Mouse (Mus musculus): ENCODE measurements at regions not wholly inside any gene's neighbourhood (a gene's known extent, or its start where the extent isn't known, plus 50 kb on each side); places are given as distances from the start of the nearest gene placed in this dataset.

DNA sequence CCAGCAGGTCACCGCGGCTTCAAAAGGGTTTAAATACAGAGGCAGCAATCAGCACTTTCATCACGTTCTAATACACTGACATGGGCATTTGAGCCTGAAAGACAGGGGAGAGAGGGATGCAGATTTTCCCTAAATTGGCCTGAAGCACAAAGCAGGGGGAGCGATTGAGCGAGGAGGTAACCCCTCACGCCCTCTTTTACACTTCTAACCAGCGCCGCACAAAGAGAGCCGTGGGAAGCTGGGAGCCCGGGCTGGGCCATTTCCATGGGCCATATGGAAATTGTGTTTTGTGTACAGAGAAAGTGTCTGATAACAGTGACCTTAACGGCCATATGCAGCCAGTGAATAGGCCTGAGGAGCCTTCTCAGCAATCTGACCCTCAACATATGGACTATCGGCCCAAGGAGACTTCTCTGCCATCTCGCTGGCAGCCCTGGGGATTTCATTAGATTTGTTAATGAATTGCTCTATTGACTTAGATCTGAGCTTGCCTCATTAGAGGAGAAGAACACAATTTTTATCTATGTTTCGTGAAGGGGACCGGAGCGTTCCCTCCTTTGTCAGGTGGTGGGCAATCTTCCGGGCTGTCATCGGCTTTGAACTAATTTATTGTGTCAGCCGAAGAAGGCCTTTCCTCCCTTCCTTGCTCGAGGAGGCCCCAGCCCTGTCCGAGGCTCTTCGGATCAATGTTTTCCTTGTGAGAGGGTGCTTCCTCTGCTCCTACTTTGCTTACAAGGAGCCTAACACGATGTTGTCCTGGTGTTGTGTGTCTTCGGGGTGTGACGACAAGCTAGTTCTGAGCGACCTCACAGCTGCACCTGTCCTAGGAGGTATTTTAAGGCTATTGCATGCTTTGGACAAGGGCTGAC lies 195.4 kb upstream of the Irx3 start:
- no peak for DNase-seq

DNA sequence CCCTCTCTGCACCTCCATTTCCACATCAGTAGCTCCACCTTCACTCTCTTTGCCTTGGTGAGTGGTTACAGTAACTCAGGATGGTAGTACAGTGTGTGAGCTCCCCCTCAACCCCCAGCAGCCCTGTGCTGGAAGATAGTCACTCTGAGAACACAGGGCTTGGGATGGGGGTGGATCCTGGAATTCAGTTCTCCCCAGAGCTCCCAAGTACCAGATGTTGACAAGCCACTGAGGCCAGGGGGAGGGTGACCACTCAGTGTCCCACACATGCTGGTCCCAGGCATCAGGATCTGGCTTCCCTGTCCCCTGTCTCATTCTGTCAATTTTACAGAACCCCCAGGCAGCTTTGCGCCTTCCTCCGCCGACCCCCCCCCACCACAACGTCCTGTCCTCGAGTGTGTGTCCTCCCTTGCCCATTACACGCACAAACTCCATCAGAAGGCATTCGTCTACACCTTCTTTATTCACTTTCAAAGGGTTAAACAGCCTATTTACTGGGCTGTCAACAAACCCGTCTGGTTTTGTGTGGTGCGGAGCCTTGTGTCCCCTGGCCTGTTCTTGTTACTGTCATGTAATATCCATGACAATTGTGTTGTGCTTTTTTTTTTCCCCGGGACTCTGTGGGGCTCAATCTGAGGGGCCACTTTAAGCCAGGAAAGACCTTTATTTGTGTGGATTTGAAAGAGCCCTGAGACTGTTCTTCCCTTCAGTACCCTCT lies 194.6 kb upstream of the Irx3 start:
- no peak for DNase-seq

DNA sequence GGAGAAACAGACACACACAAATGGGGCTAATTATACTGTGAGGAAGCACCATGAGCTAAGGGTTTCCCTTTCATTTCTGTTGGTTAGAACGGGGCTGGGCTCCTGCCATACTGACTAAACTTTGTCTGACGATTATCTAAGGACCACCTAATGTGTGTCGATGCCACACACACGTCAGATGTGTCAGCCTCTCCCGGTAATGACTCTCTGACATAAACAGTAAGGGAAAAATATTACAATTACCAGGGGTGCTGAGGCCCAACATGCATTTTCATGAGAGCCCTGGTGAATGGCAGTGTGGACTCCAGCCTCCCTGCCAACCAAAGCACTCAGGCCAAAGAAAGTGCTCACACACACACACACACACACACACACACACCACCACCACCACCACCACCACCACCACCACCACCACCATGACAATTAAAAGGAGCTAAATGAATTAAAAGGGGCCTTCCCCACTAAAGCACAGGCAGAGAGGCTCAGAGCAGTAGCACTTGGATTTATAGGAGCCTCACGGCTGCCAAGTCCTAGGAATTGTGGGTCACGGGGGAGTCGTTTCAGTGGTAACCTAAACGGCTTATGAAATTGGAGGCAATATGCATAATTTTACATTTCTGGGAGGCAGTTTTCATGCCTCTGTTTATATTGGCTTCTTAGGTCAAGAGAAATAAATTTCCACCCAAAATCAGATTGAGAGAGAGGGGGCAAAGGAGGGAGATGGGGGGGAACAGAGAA lies 193.7 kb upstream of the Irx3 start:
- DNase-seq: no peak

DNA sequence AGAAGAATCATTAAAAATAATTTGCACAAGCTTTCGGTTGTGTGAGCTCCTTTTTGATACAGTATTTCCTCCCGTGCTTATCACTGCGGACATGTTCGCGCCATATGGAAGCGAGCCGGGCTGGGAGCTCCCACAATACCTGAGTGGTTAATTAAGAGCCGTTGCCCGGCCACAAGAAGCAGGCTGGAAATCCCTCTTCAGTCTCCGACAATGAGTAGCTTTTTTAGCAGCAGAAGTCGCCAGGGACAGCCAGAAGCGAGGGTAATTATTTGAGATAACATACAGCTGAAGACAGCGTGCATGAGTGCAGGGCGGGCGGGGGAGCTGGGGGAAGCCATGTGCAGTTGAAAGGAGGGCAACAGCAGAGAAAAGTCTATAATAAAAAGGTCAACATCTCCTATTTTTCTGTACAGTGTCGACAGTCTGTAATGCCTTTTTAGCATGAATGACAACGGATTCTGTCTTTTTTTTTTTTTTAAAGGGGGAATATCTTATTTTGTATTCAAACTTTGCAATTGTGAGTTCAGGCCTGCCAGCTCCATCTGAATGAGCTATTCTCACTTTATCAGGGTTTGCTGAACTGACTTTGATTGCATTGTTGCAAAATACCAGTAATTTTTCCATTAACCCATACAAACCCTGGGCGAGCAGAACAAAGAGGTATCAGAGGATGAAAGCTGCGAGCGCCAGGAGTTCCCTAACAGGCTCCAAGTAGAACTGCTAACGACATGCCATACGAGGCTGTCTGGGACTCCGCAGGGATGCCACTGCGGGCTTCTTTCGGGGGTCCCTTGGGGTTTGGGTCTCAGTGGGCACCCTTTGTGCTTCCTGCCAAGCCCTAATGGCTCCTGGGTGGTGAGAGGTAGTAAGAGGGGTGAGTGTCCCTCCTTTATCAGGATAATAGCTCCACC lies 189.9 kb upstream of the Irx3 start:
- DNase-seq: no peak

DNA sequence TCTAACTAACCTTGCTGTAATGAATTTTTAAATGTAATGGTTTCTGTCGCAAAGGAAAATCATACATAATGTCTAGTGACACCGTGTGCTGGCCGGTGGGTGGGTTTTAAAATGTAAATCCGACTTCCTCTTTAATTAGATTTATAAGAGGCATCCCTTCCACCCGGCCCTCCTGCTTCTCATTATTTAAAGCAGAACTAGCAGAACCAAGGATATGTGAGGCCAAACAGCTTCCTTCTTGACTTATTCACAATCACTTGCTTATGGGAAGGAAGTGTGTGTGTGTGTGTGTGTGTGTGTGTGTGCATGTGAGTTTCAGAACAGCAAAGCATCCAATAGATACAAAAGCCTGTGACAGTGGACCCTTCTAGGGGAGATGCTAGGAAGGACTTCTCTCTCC lies 189.1 kb upstream of the Irx3 start:
- DNase-seq: no peak

DNA sequence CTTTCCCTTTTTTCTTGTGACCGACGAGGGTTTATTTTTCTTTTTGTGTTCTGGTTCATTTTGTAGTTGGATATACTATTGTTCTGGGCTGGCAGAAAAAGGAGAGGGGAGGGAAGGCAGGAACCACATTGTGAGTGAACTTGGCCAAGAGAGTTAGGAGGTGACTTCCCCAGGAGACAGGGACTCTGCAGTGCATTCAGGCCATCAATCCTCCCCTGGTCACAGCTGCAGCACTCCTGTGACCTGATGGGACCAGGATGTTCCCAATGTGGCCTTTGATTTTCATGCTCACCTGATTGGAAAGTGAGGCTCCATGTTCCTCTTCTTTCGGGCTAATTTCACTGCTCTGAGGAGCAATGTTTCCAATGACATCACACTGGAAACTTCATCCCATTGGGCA lies 188.2 kb upstream of the Irx3 start:
- no peak for DNase-seq

DNA sequence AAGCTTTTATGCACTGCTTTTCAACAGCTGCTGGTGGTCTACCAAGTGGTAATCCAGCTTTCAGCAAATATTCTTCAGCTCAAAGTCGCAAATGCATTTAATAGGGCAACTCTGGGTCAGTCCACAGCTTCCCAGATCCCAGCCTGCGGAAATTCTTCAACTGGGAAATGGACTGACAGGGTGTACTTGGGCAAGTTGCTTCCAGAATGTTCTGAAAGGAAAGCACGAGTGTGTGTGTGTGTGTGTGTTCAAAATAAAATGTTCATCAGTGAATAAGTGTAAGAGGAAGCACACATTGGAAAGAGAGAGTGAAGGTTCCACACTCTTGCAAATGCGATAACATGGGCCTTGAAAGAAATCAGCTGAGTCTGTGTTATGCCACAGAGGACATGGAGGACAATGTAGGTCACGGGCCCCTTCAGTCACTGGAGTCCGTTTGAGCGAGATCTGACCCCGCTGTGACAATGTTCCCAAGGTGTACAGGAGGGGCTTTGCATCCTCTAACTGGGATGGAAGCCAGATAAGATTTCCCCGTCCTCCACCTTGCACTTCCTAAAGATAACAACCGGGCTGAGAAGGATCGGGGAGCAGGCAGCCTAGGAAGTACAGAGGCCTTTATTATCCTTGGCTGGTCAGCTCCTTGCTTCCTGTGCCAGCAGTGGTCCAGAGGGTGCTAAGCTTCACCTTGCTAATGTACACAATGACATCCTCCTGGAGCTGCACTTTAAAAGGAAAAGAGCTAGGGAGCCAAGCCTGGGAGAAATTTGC lies 187.2 kb upstream of the Irx3 start:
- no peak for DNase-seq

DNA sequence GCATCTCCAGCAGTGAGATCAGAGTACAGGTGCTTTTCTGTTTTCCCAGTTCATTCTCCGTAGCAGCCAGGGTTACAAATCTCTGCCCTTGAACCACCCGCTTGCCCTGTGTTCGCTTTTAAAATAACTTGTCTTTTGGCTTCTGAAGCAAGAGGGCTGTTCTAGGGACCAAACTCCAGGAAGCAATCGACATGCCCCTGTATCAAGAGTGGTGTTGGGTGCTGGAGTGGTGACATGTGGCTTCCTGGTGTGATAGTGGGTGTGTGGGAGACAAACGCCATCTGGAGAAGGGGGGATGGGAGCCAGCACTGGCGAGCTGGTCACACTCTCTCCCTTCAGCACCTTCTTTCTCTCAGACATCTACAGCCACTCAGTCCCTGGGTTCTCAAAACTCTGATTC lies 186.0 kb upstream of the Irx3 start:
- no peak for DNase-seq

DNA sequence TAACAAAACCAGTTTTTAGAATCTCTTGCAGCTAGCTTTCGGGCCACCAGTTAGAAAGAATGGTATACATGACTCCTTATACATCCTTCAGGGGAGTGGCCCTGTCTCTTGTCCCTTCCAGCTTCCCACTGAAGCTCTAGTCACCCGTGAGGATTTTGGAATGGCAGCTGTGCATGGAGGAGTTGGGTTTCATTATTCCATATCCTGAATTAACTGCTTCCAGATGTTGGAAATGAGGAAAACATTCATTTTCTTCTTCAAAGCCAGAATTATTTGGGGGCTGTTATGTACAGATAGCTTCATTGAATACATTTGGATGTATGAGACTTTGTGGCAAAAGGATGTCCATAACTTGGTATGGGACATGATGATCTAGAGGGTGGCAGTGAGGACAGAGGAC lies 181.3 kb upstream of the Irx3 start:
- DNase-seq: no peak

DNA sequence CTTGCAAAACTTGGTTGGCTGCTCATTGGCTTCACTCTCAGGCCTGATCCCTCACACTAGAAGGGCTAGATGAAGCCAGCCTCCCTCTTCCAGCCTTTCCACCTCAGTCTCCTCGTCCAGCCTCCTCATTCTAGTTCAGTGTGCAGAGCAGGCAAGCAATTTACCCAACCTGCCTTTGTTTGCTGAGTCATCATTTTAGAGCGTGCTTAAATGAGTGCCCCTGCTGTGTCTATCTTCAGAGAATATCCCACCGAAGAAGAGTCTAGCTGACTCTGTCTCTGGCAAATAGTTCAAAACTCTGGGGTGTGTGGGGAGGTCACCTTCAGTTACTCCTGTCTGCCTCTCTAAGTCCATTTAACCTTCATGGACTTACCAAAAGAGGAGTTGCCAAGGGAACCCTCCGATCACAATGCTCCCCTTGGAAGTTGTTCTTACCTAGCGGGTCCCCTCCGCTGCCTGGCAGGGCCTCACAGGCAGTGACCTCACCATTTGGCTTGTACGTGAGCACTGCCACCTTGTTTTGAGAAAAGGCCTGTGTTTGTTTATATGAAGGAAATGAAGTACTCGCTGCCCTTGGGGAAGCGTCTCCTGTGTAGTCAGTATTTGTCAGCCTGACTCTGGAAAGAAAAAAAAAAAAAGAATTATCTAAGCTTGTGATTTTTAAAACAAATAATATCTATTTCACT lies 175.2 kb upstream of the Irx3 start:
- DNase-seq: no peak

DNA sequence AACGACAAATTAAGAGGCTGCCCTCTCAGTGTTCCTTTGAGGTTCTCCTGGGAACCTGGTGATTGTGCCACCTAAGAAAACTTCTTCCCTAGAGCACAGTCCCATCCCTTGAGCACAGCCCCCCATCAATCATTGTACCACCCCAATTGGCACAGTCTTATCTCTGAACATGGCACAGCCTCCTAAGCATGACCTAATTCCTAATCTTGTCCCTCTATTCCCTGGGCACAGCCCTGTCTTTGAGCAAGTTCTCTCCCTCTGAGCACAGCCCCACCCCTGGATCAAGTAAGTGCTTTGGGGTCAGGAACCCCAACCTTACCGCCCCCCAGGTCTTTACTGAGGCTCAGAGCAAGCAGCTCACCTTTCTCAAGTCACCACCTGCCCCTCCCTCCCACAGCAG lies 173.6 kb upstream of the Irx3 start:
- DNase-seq: no peak

DNA sequence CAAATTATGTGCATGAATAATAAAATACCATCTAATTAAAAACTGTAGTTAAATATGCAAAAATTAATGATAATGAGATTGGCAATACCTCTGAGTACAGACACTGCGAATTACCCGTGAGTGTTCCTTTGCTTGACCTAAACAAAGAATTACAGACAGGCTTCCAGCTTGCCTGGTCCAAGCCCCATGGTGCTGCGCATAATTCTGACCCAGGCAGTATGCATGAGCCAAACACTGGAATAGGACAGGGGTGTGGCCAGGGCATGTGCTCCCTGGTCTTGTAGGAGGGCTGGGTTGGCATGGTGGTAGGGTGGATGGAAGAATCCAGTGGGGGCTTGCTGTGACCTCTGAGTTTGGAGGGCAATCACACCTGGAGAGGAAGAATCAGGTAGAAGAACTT lies 172.8 kb upstream of the Irx3 start:
- DNase-seq: no peak

DNA sequence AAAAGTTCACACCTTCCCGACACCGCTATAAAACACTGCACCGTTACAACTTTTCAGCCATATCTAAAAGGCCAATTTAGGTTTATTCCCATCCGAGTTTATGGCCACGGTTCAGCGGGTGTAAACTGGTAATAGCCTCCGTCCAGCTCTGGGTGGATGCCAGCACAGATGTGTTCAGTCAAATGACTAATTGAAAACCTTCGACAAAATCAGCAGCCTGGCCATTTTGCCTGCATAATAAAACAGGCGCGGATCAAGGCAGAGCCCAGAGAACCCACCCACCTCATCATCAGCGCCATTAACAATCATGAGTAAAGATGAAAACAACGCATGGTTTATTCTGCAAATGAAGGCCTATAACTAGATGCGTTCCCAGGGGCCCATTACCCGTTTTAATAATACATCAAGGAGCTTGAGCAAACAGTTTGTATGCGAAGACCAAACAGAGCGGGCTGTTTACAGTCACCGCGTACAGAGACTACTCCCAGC lies 172.1 kb upstream of the Irx3 start:
- peak; percentile 18 for DNase-seq

DNA sequence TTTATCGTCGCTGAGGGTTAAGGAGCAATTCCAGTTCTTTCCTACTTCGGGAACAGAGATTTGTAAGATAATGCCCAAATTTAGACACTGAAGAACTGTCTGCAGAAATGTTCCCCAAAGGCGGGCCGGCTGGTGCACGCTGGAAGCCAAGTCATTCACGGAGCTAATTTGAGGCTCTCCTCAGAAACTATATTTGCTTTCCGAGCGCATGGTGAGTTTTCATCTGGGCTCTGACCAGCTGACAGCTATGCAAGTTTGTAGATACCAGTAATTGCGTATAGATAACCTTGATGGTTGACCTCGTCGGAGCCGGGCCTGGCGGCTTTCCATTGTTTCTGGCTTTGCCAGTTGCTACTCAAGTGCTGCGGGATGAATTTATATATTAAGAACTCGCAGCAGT lies 165.5 kb upstream of the Irx3 start:
- DNase-seq: no peak

DNA sequence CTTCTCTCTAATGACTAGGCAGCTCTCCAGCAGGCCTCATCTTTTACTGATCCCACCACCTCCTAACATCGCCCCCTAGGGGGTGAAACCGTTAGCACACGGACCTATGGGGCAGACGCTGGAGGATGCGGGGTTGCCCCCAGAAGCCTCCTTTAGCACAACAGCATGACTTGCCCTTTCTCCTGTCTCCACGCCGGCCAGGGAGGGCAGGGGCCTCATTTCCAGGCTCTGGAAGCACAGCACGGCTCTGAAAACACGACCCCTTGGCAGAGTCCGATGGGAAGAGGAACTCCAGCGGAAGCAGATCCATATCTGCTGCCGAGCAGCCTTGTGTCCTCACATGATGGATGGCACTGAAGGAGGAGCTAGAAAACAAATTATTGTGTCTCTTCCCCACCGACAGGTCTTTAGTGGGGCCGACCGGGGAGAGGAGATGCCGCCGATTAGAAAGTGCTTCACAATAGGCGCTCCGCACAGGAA lies 165.1 kb upstream of the Irx3 start:
- peak; percentile 16 for DNase-seq

DNA sequence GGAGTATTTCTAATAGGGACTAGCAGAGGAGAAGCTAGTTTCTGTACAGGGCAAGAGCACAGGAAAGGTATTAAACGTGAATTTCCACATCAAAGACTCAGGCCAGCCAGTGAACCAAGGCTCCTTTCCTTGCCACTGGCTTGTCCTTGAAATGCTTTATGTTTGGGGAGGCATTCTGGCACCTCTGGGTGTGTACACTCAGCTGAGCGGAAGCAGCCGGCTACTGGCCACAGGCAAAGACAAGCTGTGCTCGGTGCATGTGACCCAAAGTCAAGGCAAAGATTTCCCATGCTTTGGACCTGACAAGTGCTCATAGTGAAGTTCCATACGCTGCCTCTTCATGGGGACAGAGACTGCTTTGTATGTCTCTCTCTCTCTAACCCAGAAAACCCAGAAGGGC lies 159.8 kb upstream of the Irx3 start:
- DNase-seq: no peak

DNA sequence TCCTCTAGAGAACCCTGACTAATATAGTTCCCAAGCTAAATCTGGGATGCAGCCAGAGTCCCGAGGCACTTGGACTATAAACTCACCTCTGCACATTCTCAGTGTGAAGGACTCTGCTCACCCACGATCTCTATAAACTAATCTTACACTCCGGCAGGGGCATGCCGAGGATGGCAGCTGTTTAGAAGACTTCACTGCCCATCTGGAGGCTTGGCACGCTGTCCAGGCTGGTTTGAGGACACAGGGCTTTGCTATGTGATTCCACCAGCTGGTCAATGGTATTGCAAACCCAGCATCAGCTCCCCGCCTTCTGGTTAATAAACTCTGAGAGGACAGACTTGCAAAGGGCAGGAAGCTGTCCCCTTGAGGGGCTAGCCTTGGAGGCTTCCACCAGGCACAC lies 153.3 kb upstream of the Irx3 start:
- DNase-seq: no peak

DNA sequence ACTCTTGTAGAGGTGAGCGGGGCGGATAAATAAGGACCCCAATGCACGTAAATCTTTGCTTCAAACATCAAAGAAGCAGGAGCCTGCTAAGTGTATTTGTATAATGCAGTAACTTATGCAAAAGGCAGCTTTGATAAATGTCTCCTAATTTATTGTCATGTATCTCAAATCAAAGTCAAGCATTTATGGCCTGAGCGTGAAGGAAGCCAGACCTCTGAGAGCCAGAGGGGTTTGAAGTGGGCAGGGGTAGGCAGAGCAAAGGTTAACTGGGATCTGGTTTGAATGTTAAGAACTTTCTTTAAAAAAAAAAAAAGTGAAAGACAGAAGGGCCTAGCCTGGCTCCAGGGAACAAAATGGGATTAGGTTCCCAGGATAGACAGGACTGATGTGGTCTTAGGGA lies 151.1 kb upstream of the Irx3 start:
- DNase-seq: no peak

DNA sequence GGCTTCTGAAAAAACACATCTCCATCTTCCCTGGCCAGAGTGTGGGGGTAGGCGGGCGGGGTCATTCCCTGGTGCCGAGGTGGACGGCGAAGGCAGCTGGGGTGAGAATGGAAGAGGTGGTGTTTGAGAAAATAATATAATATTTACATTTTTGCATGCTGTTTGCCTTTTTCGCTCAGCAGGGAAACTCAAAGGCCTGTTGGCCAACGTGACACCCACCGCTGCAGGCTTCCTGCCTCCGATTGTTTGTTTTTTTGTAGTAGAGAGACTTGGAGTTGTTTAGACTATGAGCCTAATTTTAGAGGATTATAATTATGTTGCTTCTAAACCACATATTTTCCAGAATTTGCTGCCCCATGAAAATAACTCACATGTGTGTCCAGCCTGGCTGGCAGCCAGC lies 147.2 kb upstream of the Irx3 start:
- no peak for DNase-seq

DNA sequence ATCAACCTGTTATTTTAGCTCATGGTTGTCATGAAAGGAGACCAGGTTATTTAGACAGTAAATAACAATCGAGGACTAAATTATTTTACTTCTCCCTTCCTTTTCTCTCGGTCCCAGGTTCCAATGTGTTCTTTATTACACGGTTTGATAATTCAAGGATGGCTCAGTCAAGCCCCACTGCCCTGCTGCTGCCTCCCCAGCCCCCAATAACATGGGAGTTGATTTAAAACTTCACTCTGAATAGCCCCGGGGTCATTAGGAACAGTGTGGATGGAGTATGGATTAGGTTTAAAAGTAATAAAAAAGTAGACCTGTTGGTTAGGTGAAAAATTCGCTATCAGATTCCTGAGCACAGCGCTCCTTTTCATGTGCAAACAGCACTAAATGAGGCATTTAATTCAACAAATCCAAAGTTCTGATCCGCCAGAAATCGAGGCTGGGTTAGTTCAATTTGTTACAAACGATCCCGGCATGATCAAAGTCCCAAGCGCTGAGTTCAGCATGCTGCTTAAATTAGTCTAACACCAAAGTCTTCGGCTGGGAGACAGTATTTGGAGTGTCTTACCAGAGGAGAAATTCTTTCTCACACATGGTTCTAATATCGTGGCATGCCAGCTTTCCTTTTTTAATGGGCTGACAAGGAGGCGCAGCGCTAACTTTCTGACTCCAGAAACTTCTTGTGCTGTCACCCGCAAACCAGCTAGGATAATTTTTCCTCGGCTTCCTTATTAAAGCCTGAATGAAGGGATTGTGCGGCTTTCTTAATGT lies 146.5 kb upstream of the Irx3 start:
- no peak for DNase-seq
